Mouse (Mus musculus) MEL (cell line): ENCODE measurements around the gene Lrig2.

Source experiments
- CTCF ChIP-seq, 3 experiments: IDR thresholded peaks in 2 of 3; conservative IDR thresholded peaks in 1 of 3; 2 replicates each; pipeline ENCODE4 v1.5.1; 2011 to 2012; ENCODE audit warnings: low read length in 3 of 3, low read depth in 2 of 3, mild to moderate bottlenecking in 2 of 3, improper control_type of control experiment in 1 of 3, inconsistent platforms in 1 of 3, mixed read lengths in 1 of 3, moderate library complexity in 1 of 3; ENCODE audit not compliant: control insufficient read depth in 1 of 3, insufficient read depth in 1 of 3, poor library complexity in 1 of 3, severe bottlenecking in 1 of 3
- ETS1 ChIP-seq: IDR thresholded peaks from 2 replicates; pipeline ENCODE4 v1.6.1; 2012; ENCODE audit warnings: low read depth, mild to moderate bottlenecking, inconsistent platforms, low read length, improper control_type of control experiment, moderate library complexity
- HCFC1 ChIP-seq: IDR thresholded peaks from 2 replicates; pipeline ENCODE4 v1.6.1; 2012; ENCODE audit warnings: low read depth, mild to moderate bottlenecking, inconsistent platforms, low read length, improper control_type of control experiment, moderate library complexity
- MAFK ChIP-seq: IDR thresholded peaks from 2 replicates; pipeline ENCODE4 v1.6.1; 2011; ENCODE audit warnings: low read depth, mild to moderate bottlenecking, low read length, improper control_type of control experiment, borderline replicate concordance
- POLR2A ChIP-seq, 2 experiments: IDR thresholded peaks; 2 replicates each; pipeline ENCODE4 v1.6.1; 2011 to 2012; ENCODE audit warnings: low read length in 2 of 2, mild to moderate bottlenecking in 2 of 2, control low read depth in 1 of 2, improper control_type of control experiment in 1 of 2, low read depth in 1 of 2, moderate library complexity in 1 of 2; ENCODE audit not compliant: control insufficient read depth in 1 of 2, insufficient read depth in 1 of 2, poor library complexity in 1 of 2
- USF2 ChIP-seq, 2 experiments: IDR thresholded peaks; 2 replicates each; pipeline ENCODE4 v1.6.1; 2011 to 2012; ENCODE audit warnings: improper control_type of control experiment in 2 of 2, low read length in 2 of 2, borderline replicate concordance in 1 of 2, inconsistent platforms in 1 of 2, low read depth in 1 of 2, mild to moderate bottlenecking in 1 of 2; ENCODE audit not compliant: insufficient read depth in 1 of 2

GRCm38 (mm10) chr3:104352358-104353060 is 159.2 kb downstream of the Lrig2 start:
- TF ChIP-seq POLR2A (IDR thresholded peaks at IDR 0.05; ENCODE audit: control insufficient read depth in 1 of 2, insufficient read depth in 1 of 2, low read depth in 1 of 2, low read length in 2 of 2, poor library complexity in 1 of 2) (no peak), ETS1 (no peak), HCFC1 (no peak), CTCF (IDR thresholded peaks at IDR 0.05 in 2 of 3, conservative IDR thresholded peaks at IDR 0.05 in 1 of 3; ENCODE audit: control insufficient read depth in 1 of 3, insufficient read depth in 1 of 3, low read depth in 2 of 3, low read length in 3 of 3, poor library complexity in 1 of 3, severe bottlenecking in 1 of 3) (no peak), USF2 (IDR thresholded peaks at IDR 0.05; ENCODE audit: borderline replicate concordance in 1 of 2, insufficient read depth in 1 of 2, low read depth in 1 of 2, low read length in 2 of 2) (no peak), MAFK (no peak)
